Mouse (Mus musculus): ENCODE results near the gene Pdyn.
A peak's percentile ranks its signal among the peaks of the same experiment; 100 is the strongest.

Gene Pdyn

GRCm38 (mm10) chr2:129699484-129700158 lies at the start of gene Pdyn:
Gene Pdyn, minus strand, starts transcription at chr2:129699844.
- peak; percentile 62 for DNase-seq

- DNase-seq, result no peak
Observed at GRCm38 (mm10) chr2:129742016-129742415, 42.4 kb upstream of the Pdyn start.

- DNase-seq, result no peak
Observed at GRCm38 (mm10) chr2:129740515-129740914, 40.9 kb upstream of the Pdyn start.

GRCm38 (mm10) chr2:129734031-129734430 lies 34.4 kb upstream of the Pdyn start:
- no peak for DNase-seq

GRCm38 (mm10) chr2:129729681-129730080 lies 30.0 kb upstream of the Pdyn start:
- DNase-seq, result no peak

- peak; percentile 80 for DNase-seq
Observed at GRCm38 (mm10) chr2:129715671-129716070, 16.0 kb upstream of the Pdyn start.

- no peak for DNase-seq
Observed at GRCm38 (mm10) chr2:129713026-129713544, 13.4 kb upstream of the Pdyn start.

- peak; percentile 65 for DNase-seq
Observed at GRCm38 (mm10) chr2:129696059-129696458, 3.6 kb downstream of the Pdyn start.

GRCm38 (mm10) chr2:129694303-129694702 lies 5.3 kb downstream of the Pdyn start:
- DNase-seq, result no peak

- DNase-seq, result no peak
Observed at GRCm38 (mm10) chr2:129692694-129693093, 7.0 kb downstream of the Pdyn start.

GRCm38 (mm10) chr2:129689694-129690093 lies 9.9 kb downstream of the Pdyn start:
- no peak for DNase-seq

- no peak for DNase-seq
Observed at GRCm38 (mm10) chr2:129688036-129688625, 11.5 kb downstream of the Pdyn start.

GRCm38 (mm10) chr2:129686908-129687307 lies 12.7 kb downstream of the Pdyn start:
- no peak for DNase-seq

GRCm38 (mm10) chr2:129684014-129684413 lies 15.6 kb downstream of the Pdyn start:
- no peak for DNase-seq

GRCm38 (mm10) chr2:129680236-129680635 lies 19.4 kb downstream of the Pdyn start:
- no peak for DNase-seq

GRCm38 (mm10) chr2:129679066-129679465 lies 20.6 kb downstream of the Pdyn start:
- DNase-seq, result no peak

- peak; percentile 53 for DNase-seq
Observed at GRCm38 (mm10) chr2:129677664-129678063, 22.0 kb downstream of the Pdyn start.

- peak; percentile 86 for DNase-seq
Observed at GRCm38 (mm10) chr2:129674935-129675634, 24.6 kb downstream of the Pdyn start.

- DNase-seq, result no peak
Observed at GRCm38 (mm10) chr2:129671911-129672310, 27.7 kb downstream of the Pdyn start.

GRCm38 (mm10) chr2:129662484-129662883 lies 37.2 kb downstream of the Pdyn start:
- no peak for DNase-seq

- no peak for DNase-seq
Observed at GRCm38 (mm10) chr2:129660020-129660419, 39.6 kb downstream of the Pdyn start.

GRCm38 (mm10) chr2:129658796-129659195 lies 40.8 kb downstream of the Pdyn start:
- no peak for DNase-seq

- no peak for DNase-seq
Observed at GRCm38 (mm10) chr2:129655033-129655432, 44.6 kb downstream of the Pdyn start.

Measured in embryo, embryonic 11 days (tissue).